ENCODE assay signal across 8 mouse cellular contexts in genomic region chr19:56320186-56320860, GRCm38 (mm10). TPM values are rescaled to one million over a fixed set of nuclear protein-coding genes. Genes with fewer than 3 reads are reported as not detected.
DNase-seq lines count a peak whose midpoint lies in the region; ATAC-seq lines count a peak whose summit lies in the region.

No protein-coding gene starts in this region.

- peak overlapping the region; percentile 77 for H3K27ac ChIP-seq in forebrain, embryonic 10.5 days
- H3K27ac ChIP-seq in forebrain, embryonic 11.5 days (ENCODE audit: low read depth, low read length), result no peak overlapping the region
- H3K27ac ChIP-seq in forebrain, embryonic 16.5 days (ENCODE audit: low read length), result no peak overlapping the region

- no peaks in the 10 kb centered on the region for H3K9me3 ChIP-seq in forebrain, embryonic 10.5 days
- no peaks in the 10 kb centered on the region for H3K9me3 ChIP-seq in forebrain, embryonic 11.5 days (ENCODE audit: control insufficient read depth, low read length)
- H3K9me3 ChIP-seq in forebrain, embryonic 16.5 days (ENCODE audit: control insufficient read depth, low read length), result no peaks in the 10 kb centered on the region

- H3K4me1 ChIP-seq in forebrain, embryonic 10.5 days, result peaks cover 26% of the 10 kb centered on the region
- H3K4me1 ChIP-seq in forebrain, embryonic 11.5 days (replicated peaks; ENCODE audit: control insufficient read depth, insufficient read depth, low read length), result no peaks in the 10 kb centered on the region
- H3K4me1 ChIP-seq in forebrain, embryonic 16.5 days (replicated peaks; ENCODE audit: control insufficient read depth, insufficient read depth, low read length), result peaks cover 8% of the 10 kb centered on the region; the same call in 1 of the 2 replicates

- H3K4me2 ChIP-seq in forebrain, embryonic 11.5 days (ENCODE audit: low read depth, low read length, severe bottlenecking), result no peak overlapping the region
- peak overlapping the region; percentile 6; the same call in 1 of the 2 replicates for H3K4me2 ChIP-seq in forebrain, embryonic 16.5 days (ENCODE audit: low read length)

- 26% methylated on average over 26 of the region's 26 CpGs for WGBS in forebrain, embryonic 10.5 days
- 31% methylated on average over 26 of the region's 26 CpGs for WGBS in forebrain, embryonic 11.5 days
- 34% methylated on average over 26 of the region's 26 CpGs for WGBS in forebrain, embryonic 16.5 days

- H3K9ac ChIP-seq in forebrain, embryonic 11.5 days (ENCODE audit: low read length), result no peak overlapping the region
- H3K9ac ChIP-seq in forebrain, embryonic 16.5 days (replicated peaks; ENCODE audit: low read depth, low read length), result no peak overlapping the region

- no peaks in the 10 kb centered on the region for H3K36me3 ChIP-seq in forebrain, embryonic 10.5 days (replicated peaks)
- no peaks in the 10 kb centered on the region for H3K36me3 ChIP-seq in forebrain, embryonic 11.5 days (ENCODE audit: control insufficient read depth, insufficient read depth, low read length)
- no peaks in the 10 kb centered on the region for H3K36me3 ChIP-seq in forebrain, embryonic 16.5 days (ENCODE audit: control insufficient read depth, insufficient read depth)

- ATAC-seq in forebrain, embryonic 11.5 days (replicated peaks; ENCODE audit: low FRiP score), result no peak
- no peak for ATAC-seq in forebrain, embryonic 16.5 days

- intact Hi-C loops in gastrocnemius, postnatal 14 days (cut with DNase I; ENCODE audit: low total_unique reads), result no loop called here
- intact Hi-C loops in left cerebral cortex, postnatal 14 days (cut with DNase I), result no loop called here

- DNase-seq in forebrain, embryonic 10.5 days (ENCODE audit: extremely low spot score, low spot score), result peak; percentile 46
- DNase-seq in forebrain, embryonic 11.5 days (ENCODE audit: low spot score), result no peak
- DNase-seq in kidney, postnatal 25 days, result peak; percentile 29 to 51
- DNase-seq in mesoderm, embryonic 11.5 days (ENCODE audit: low read depth, low spot score), result peak; percentile 45
- peak; percentile 64 to 73 for DNase-seq in thymus, postnatal 10 days (ENCODE audit: low spot score in 2 of 2)
- DNase-seq in gastrocnemius, postnatal 14 days, result no peak
- DNase-seq in left cerebral cortex, postnatal 14 days (ENCODE audit: low spot score in 2 of 2), result no peak

- H3K4me3 ChIP-seq in forebrain, embryonic 10.5 days, result peak overlapping the region; percentile 18; the same call in 1 of the 2 replicates
- H3K4me3 ChIP-seq in forebrain, embryonic 11.5 days (ENCODE audit: low read depth, low read length), result no peak overlapping the region
- no peak overlapping the region for H3K4me3 ChIP-seq in forebrain, embryonic 16.5 days (replicated peaks; ENCODE audit: low read length)

- H3K27me3 ChIP-seq in forebrain, embryonic 10.5 days (ENCODE audit: poor library complexity, severe bottlenecking), result peaks cover 36% of the 10 kb centered on the region; the same call in 1 of the 2 replicates
- H3K27me3 ChIP-seq in forebrain, embryonic 11.5 days (ENCODE audit: control insufficient read depth, insufficient read depth, low read length), result no peaks in the 10 kb centered on the region
- no peaks in the 10 kb centered on the region for H3K27me3 ChIP-seq in forebrain, embryonic 16.5 days (replicated peaks; ENCODE audit: control insufficient read depth, insufficient read depth, low read length)

RNA-seq across cellular contexts. Expression of gene Habp2, which starts 33.4 kb away (rescaled TPM):
- not detected in 2 replicates for polyA plus RNA-seq in forebrain, embryonic 10.5 days (2016; fragmentation: Nextera tagmentation; extraction: Ambion mirVana)
- not detected in 2 replicates for polyA plus RNA-seq in forebrain, embryonic 11.5 days (2014; fragmentation: Nextera tagmentation; extraction: Ambion mirVana)
- polyA plus RNA-seq in forebrain, embryonic 16.5 days (2015; fragmentation: Nextera tagmentation; extraction: Ambion mirVana), result 0.20 TPM in 1 of 2 replicates, not detected in the other
- total RNA-seq in gastrocnemius, postnatal 14 days (2021), result not detected
- total RNA-seq in left cerebral cortex, postnatal 14 days (2021), result not detected

Comparison
In these comparisons a context has a peak if more than half of its experiments do, and no peak if none do; other contexts are left out.
1. DNase-seq: peak in forebrain, embryonic 10.5 days (single experiment), kidney, postnatal 25 days (2 of 2), mesoderm, embryonic 11.5 days (single experiment) and thymus, postnatal 10 days (2 of 2); none in forebrain, embryonic 11.5 days (single experiment), gastrocnemius, postnatal 14 days (single experiment) and left cerebral cortex, postnatal 14 days (0 of 2).